In the genomic region with DNA sequence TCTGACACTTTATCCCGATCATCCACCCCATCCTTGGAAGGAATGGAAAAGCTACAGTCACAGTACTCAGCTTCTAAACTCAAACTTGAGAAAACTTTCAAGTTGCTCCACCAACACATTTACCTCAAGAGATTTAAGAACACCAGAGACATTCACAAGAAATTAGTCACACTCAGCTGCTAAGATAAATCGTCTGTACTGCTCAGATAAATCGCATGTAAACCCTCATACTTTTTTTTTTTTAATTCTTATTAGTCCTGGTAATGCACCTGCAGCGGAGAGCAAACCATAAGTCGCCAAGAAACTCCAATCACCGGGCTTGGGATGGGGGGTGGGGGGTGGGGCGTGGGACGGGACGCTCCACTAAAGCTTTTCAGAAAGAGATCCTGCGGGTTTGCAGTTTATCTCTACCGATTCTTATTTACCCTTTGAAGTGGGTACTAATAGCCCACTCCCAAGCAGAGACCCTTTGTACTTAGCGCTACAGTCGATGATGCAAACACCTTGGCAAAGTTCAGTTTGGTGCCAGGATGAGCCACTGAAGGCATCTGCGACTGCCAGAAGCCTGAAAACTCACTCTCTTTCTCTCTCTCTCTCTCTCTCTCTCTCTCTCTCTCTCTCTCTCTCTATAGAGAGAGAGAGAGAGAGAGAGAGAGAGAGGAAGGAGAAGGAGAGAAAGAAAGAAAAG, we compare ENCODE assay signal across 8 mouse cellular contexts. TPM values are rescaled to one million over a fixed set of nuclear protein-coding genes. Genes with fewer than 3 reads are reported as not detected.
DNase-seq lines count a peak whose midpoint lies in the region; ATAC-seq and TF ChIP-seq lines count a peak whose summit lies in the region.

No protein-coding gene starts in this region.

- TF ChIP-seq RAD21 in MEL (IDR thresholded peaks at IDR 0.05; ENCODE audit: low read depth, low read length), result no peak

- peak; percentile 64 to 68 for TF ChIP-seq EP300 in MEL (IDR thresholded peaks at IDR 0.05; ENCODE audit: low read depth in 1 of 2, low read length in 2 of 2)

- peaks cover 0 to 12% of the 10 kb centered on the region in 2 experiments; a peak in 2 of 4 replicates for H3K4me1 ChIP-seq in MEL (ENCODE audit: control insufficient read depth in 1 of 2, insufficient read depth in 2 of 2, low read length in 2 of 2)
- H3K4me1 ChIP-seq in forebrain, embryonic 16.5 days (replicated peaks; ENCODE audit: control insufficient read depth, insufficient read depth, low read length), result peaks cover 16% of the 10 kb centered on the region

- WGBS in forebrain, embryonic 16.5 days, result 10% methylated on average over 14 of the region's 14 CpGs
- WGBS in macrophage (ENCODE audit: missing documents), result 15% methylated on average over 12 of the region's 14 CpGs

- no peak for TF ChIP-seq CTCF in MEL (IDR thresholded peaks at IDR 0.05 in 2 of 3, conservative IDR thresholded peaks at IDR 0.05 in 1 of 3; ENCODE audit: control insufficient read depth in 1 of 3, insufficient read depth in 1 of 3, low read depth in 2 of 3, low read length in 3 of 3, poor library complexity in 1 of 3, severe bottlenecking in 1 of 3)

- H3K79me2 ChIP-seq in MEL (ENCODE audit: control insufficient read depth, insufficient read depth, low read length, poor library complexity) (peaks cover 6% of the 10 kb centered on the region), macrophage (ENCODE audit: inconsistent target) (peaks cover 12% of the 10 kb centered on the region; the same call in 1 of the 2 replicates)

- ATAC-seq in forebrain, embryonic 16.5 days, result no peak

- H3K27me3 ChIP-seq in MEL (ENCODE audit: control insufficient read depth in 1 of 2, insufficient read depth in 2 of 2, low read length in 2 of 2), result no peaks in the 10 kb centered on the region
- 0 out of 2 replicates have a peak, but pooled peaks cover under 1% of the 10 kb centered on the region for H3K27me3 ChIP-seq in forebrain, embryonic 16.5 days (replicated peaks; ENCODE audit: control insufficient read depth, insufficient read depth, low read length)

- H3K4me3 ChIP-seq in MEL (ENCODE audit: control insufficient read depth in 1 of 2, insufficient read depth in 1 of 2, low read depth in 2 of 2, low read length in 2 of 2) (peak overlapping the region; percentile 83 to 93), macrophage (ENCODE audit: inconsistent target) (peak overlapping the region; percentile 48)
- H3K4me3 ChIP-seq in forebrain, embryonic 16.5 days (replicated peaks; ENCODE audit: low read length), result peak overlapping the region; percentile 62

- H3K27ac ChIP-seq in MEL (ENCODE audit: control insufficient read depth, low read depth, low read length), result peak overlapping the region; percentile 63
- H3K27ac ChIP-seq in forebrain, embryonic 16.5 days (ENCODE audit: low read length), result no peak overlapping the region
- H3K27ac ChIP-seq in macrophage, result no peak overlapping the region

- no peak for TF ChIP-seq POLR2A in MEL (IDR thresholded peaks at IDR 0.05; ENCODE audit: control insufficient read depth in 1 of 2, insufficient read depth in 1 of 2, low read depth in 1 of 2, low read length in 2 of 2, poor library complexity in 1 of 2)

- H3K4me2 ChIP-seq in forebrain, embryonic 16.5 days (ENCODE audit: low read length), result peak overlapping the region; percentile 79

- DNase-seq in kidney, adult 18-20 months, result peak; percentile 8
- DNase-seq in kidney, adult 11 months, result no peak
- DNase-seq in MEL (ENCODE audit: low read depth, low spot score), result peak; percentile 62
- DNase-seq in natural killer cell, adult 2 months (ENCODE audit: low spot score in 2 of 2), result no peak
- DNase-seq in ovary, postnatal 10 days (ENCODE audit: low spot score), result no peak
- DNase-seq in thymus, postnatal 36 days, result no peak

- peaks cover 0 to 6% of the 10 kb centered on the region in 2 experiments; a peak in 2 of 4 replicates for H3K36me3 ChIP-seq in MEL (ENCODE audit: control insufficient read depth in 1 of 2, insufficient read depth in 2 of 2, low read length in 2 of 2)
- no peaks in the 10 kb centered on the region for H3K36me3 ChIP-seq in forebrain, embryonic 16.5 days (ENCODE audit: control insufficient read depth, insufficient read depth)
- H3K36me3 ChIP-seq in macrophage (ENCODE audit: inconsistent target), result no peaks in the 10 kb centered on the region

- H3K9ac ChIP-seq in MEL (ENCODE audit: control insufficient read depth, low read depth, low read length, poor library complexity, severe bottlenecking), result peak overlapping the region; percentile 94
- peak overlapping the region; percentile 68 for H3K9ac ChIP-seq in forebrain, embryonic 16.5 days (replicated peaks; ENCODE audit: low read depth, low read length)

- no peaks in the 10 kb centered on the region for H3K9me3 ChIP-seq in MEL (replicated peaks; ENCODE audit: insufficient read depth, low read length)
- H3K9me3 ChIP-seq in forebrain, embryonic 16.5 days (ENCODE audit: control insufficient read depth, low read length), result no peaks in the 10 kb centered on the region

TF ChIP-seq in MEL, 35 proteins besides CTCF, POLR2A, EP300 and RAD21:
- TF ChIP-seq USF1 (IDR thresholded peaks at IDR 0.05; ENCODE audit: low read depth, low read length), result no peak
- no peak for TF ChIP-seq USF2 (IDR thresholded peaks at IDR 0.05; ENCODE audit: borderline replicate concordance in 1 of 2, insufficient read depth in 1 of 2, low read depth in 1 of 2, low read length in 2 of 2)
- TF ChIP-seq POLR2AphosphoS2 (IDR thresholded peaks at IDR 0.05; ENCODE audit: low read length), result no peak
- 0 out of 2 replicates have a peak, but pooled peaks have one; percentile 42 for TF ChIP-seq MYC (IDR thresholded peaks at IDR 0.05; ENCODE audit: low read depth, low read length)
- TF ChIP-seq MYB (IDR thresholded peaks at IDR 0.05; ENCODE audit: low read depth, low read length), result no peak
- TF ChIP-seq TAL1 (IDR thresholded peaks at IDR 0.05; ENCODE audit: low read length), result peak; percentile 24
- peak; percentile 60; the same call in 1 of the 2 replicates for TF ChIP-seq SIN3A (IDR thresholded peaks at IDR 0.05; ENCODE audit: low read length)
- peak; percentile 70 for TF ChIP-seq RCOR1 (IDR thresholded peaks at IDR 0.05; ENCODE audit: low read depth, low read length)
- TF ChIP-seq ZMIZ1 (IDR thresholded peaks at IDR 0.05; ENCODE audit: low read depth, low read length), result no peak
- no peak for TF ChIP-seq KAT2A (conservative IDR thresholded peaks at IDR 0.05; ENCODE audit: low read depth, low read length)
- no peak for TF ChIP-seq ELF1 (IDR thresholded peaks at IDR 0.05; ENCODE audit: low read depth, low read length)
- no peak for TF ChIP-seq GABPA (IDR thresholded peaks at IDR 0.05; ENCODE audit: low read depth, low read length)
- 0 out of 2 replicates have a peak, but pooled peaks have one; percentile 42 for TF ChIP-seq BHLHE40 (IDR thresholded peaks at IDR 0.05; ENCODE audit: borderline replicate concordance, low read depth, low read length)
- TF ChIP-seq SMC3 (IDR thresholded peaks at IDR 0.05; ENCODE audit: low read depth, low read length), result no peak
- TF ChIP-seq MAZ (IDR thresholded peaks at IDR 0.05; ENCODE audit: low read depth, low read length), result no peak
- peak; percentile 75 for TF ChIP-seq TCF12 (IDR thresholded peaks at IDR 0.05; ENCODE audit: low read depth, low read length)
- TF ChIP-seq GATA1 (IDR thresholded peaks at IDR 0.05; ENCODE audit: low read depth, low read length), result peak; percentile 68
- no peak for TF ChIP-seq NELFE (IDR thresholded peaks at IDR 0.05; ENCODE audit: low read depth, low read length)
- no peak; the same call in 1 of the 2 replicates for TF ChIP-seq MXI1 (IDR thresholded peaks at IDR 0.05; ENCODE audit: low read depth, low read length)
- peak; percentile 84 for TF ChIP-seq ETS1 (IDR thresholded peaks at IDR 0.05; ENCODE audit: low read depth, low read length)
- no peak for TF ChIP-seq TBP (IDR thresholded peaks at IDR 0.05; ENCODE audit: low read depth, low read length)
- TF ChIP-seq CHD1 (IDR thresholded peaks at IDR 0.05; ENCODE audit: low read depth, low read length), result no peak
- TF ChIP-seq ZNF384 (IDR thresholded peaks at IDR 0.05; ENCODE audit: low read depth, low read length), result peak; percentile 91
- TF ChIP-seq CHD2 (IDR thresholded peaks at IDR 0.05; ENCODE audit: low read length), result 0 out of 2 replicates have a peak, but pooled peaks have one; percentile 16
- TF ChIP-seq ZC3H11A (IDR thresholded peaks at IDR 0.05; ENCODE audit: low read depth, low read length), result peak; percentile 9; the same call in 1 of the 2 replicates
- TF ChIP-seq MAFK (IDR thresholded peaks at IDR 0.05; ENCODE audit: borderline replicate concordance, low read depth, low read length), result no peak
- no peak for TF ChIP-seq UBTF (IDR thresholded peaks at IDR 0.05; ENCODE audit: borderline replicate concordance, insufficient read depth, low read depth, low read length)
- TF ChIP-seq POLR2AphosphoS5 (IDR thresholded peaks at IDR 0.05; ENCODE audit: borderline replicate concordance, low read depth, low read length), result no peak
- 0 out of 2 replicates have a peak, but pooled peaks have one; percentile 30 for TF ChIP-seq JUND (IDR thresholded peaks at IDR 0.05; ENCODE audit: low read depth, low read length)
TF ChIP-seq in MEL: peak in this region for 12.

RNA-seq across cellular contexts. Expression of a gene that starts 15.3 kb away (rescaled TPM):
- 12.5 and 13.2 TPM in 2 replicates for total RNA-seq in MEL (2012; rRNA removed)
- polyA plus RNA-seq in MEL (2012; ENCODE audit: insufficient read depth in 1 of 2, insufficient read length in 2 of 2, low read depth in 1 of 2, low replicate concordance in 2 of 2, missing spikeins in 1 of 2), result 10 to 100 TPM in 1 of 2 experiments, not detected in 1; 35.3 TPM
- 16.2 and 19.3 TPM in 2 replicates for polyA plus RNA-seq in forebrain, embryonic 16.5 days (2015; fragmentation: Nextera tagmentation; extraction: Ambion mirVana)
- 10 to 100 TPM; 12.4 to 41.2 (median 26.6) TPM for total RNA-seq in macrophage (2018; cell fraction: chromatin; rRNA removed)
- total RNA-seq in macrophage (2018; cell fraction: cytosol; rRNA removed), result 10 to 100 TPM; 18.2 to 35.7 (median 26.8) TPM
- total RNA-seq in macrophage (2018; cell fraction: nucleus; rRNA removed), result 10 to 100 TPM; 19.2 to 33.6 (median 24.4) TPM
- polyA plus RNA-seq in macrophage (2018), result 19.3 to 24.9 TPM (median 22.8 TPM) in 3 replicates

RNA-seq across cellular contexts. Expression of a gene that starts 31.5 kb away (rescaled TPM):
- 2.8 and 3.1 TPM in 2 replicates for total RNA-seq in MEL (2012; rRNA removed)
- polyA plus RNA-seq in MEL (2012; ENCODE audit: insufficient read depth in 1 of 2, insufficient read length in 2 of 2, low read depth in 1 of 2, low replicate concordance in 2 of 2, missing spikeins in 1 of 2) (10 to 100 TPM in 1 of 2 experiments, not detected in 1; 14.0 TPM), macrophage (2018) (18.3 to 27.4 TPM (median 23.8 TPM) in 3 replicates)
- polyA plus RNA-seq in forebrain, embryonic 16.5 days (2015; fragmentation: Nextera tagmentation; extraction: Ambion mirVana), result 8.1 and 10.7 TPM in 2 replicates
- total RNA-seq in macrophage (2018; cell fraction: chromatin; rRNA removed), result 10 to 100 TPM; 26.4 to 88.9 (median 67.3) TPM
- 10 to 100 TPM; 20.6 to 46.9 (median 31.9) TPM for total RNA-seq in macrophage (2018; cell fraction: cytosol; rRNA removed)
- 100 to 1,000 TPM in 1 of 26 experiments, 10 to 100 TPM in 25; 42.2 to 108 (median 67.0) TPM for total RNA-seq in macrophage (2018; cell fraction: nucleus; rRNA removed)

Comparison
In these comparisons a context has a peak if more than half of its experiments do, and no peak if none do; other contexts are left out.
1. DNase-seq: peak in kidney, adult 18-20 months (single experiment) and MEL (single experiment); none in kidney, adult 11 months (single experiment), natural killer cell, adult 2 months (0 of 2), ovary, postnatal 10 days (single experiment) and thymus, postnatal 36 days (0 of 2).
2. Peak in every context shown above with its lines, with median percentiles within 50 percentile points of each other: H3K4me3 ChIP-seq.